13 mouse cellular contexts compared by ENCODE assay signal in the genomic region with DNA sequence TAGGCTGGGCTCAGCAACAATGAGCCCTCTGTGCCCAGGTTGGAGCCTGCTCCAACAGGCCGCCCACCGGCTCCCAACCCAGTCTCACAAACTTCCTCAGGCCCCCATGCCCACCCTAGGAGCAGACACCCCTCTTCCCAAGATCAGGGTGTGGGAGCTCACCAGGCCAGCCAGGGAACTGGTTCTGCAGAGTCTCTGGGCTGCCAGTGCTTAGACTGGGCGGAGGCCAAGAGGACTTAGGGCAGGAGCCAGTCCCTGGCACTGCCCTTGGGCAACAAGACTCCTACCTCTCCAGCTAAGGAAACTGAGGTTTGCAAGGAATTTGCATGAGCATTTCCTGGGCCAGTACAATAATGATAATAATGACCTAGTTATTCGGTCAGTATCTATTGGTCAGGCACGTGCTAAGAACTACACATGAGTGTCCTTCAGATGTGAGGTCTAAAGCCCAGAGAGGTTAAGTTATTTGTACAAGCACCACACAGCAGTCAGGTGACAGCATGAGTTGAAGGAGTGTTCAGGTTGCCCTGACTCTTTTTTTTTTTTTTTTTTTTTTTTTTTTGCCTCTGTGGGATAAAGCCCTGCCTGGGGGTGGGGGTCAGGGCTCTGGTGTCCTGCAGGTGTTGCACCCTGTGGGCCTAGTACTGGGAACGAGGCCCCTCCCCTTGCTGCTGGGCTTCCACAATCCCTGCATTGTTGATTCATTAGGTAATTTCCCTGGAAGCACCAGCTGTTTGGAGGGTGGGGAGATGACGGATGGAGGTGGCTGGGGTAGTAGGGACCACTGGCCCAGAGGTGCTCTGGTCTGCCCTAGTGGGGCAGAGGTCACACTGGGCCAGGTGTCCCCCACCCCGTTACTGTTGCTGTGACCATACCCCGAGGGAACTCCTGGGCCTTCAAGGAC. TPM values are rescaled to one million over a fixed set of nuclear protein-coding genes. Genes with fewer than 3 reads are reported as not detected.
DNase-seq lines count a peak whose midpoint lies in the region; ATAC-seq lines count a peak whose summit lies in the region.
"Had no signal": no experiment of that assay in that cellular context is flagged by ENCODE, and none has a peak within 500 bp of the region (broad histone marks: within the 10 kb centered on the region; RNA-seq: fewer than 3 reads in every experiment).

No protein-coding gene starts in this region.

- 47% methylated on average over 9 of the region's 9 CpGs for WGBS in forebrain, embryonic 11.5 days
- 49% methylated on average over 9 of the region's 9 CpGs for WGBS in forebrain, embryonic 13.5 days
- WGBS in midbrain, embryonic 10.5 days, result 55% methylated on average over 9 of the region's 9 CpGs
- WGBS in midbrain, embryonic 14.5 days, result 53% methylated on average over 9 of the region's 9 CpGs
- 53% methylated on average over 9 of the region's 9 CpGs for WGBS in limb, embryonic 10.5 days
- 56% methylated on average over 9 of the region's 9 CpGs for WGBS in stomach, embryonic 15.5 days

- 0 out of 2 replicates have a peak, but pooled peaks have one; percentile 9 for ATAC-seq in forebrain, embryonic 11.5 days (replicated peaks; ENCODE audit: low FRiP score)
- no peak; the same call in 1 of the 2 replicates for ATAC-seq in forebrain, embryonic 13.5 days
- no peak for ATAC-seq in midbrain, embryonic 14.5 days (ENCODE audit: low FRiP score, low TSS enrichment)
- ATAC-seq in stomach, embryonic 15.5 days (ENCODE audit: insufficient read depth, low FRiP score, low read depth), result peak; percentile 20; the same call in 1 of the 2 replicates
- ATAC-seq: Patski had no signal

- H3K4me3 ChIP-seq in forebrain, embryonic 11.5 days (ENCODE audit: low read depth, low read length), result no peak overlapping the region
- no peak overlapping the region for H3K4me3 ChIP-seq in forebrain, embryonic 13.5 days
- H3K4me3 ChIP-seq in midbrain, embryonic 10.5 days, result no peak overlapping the region
- H3K4me3 ChIP-seq in midbrain, embryonic 14.5 days (replicated peaks; ENCODE audit: low read depth, low read length), result no peak overlapping the region
- H3K4me3 ChIP-seq in limb, embryonic 10.5 days, result no peak overlapping the region
- no peak overlapping the region for H3K4me3 ChIP-seq in stomach, embryonic 15.5 days (replicated peaks)

- H3K9ac ChIP-seq in forebrain, embryonic 11.5 days (ENCODE audit: low read length), result no peak overlapping the region
- no peak overlapping the region for H3K9ac ChIP-seq in forebrain, embryonic 13.5 days
- no peak overlapping the region for H3K9ac ChIP-seq in midbrain, embryonic 14.5 days (replicated peaks; ENCODE audit: low read length)
- no peak overlapping the region for H3K9ac ChIP-seq in stomach, embryonic 15.5 days

- no peaks in the 10 kb centered on the region for H3K9me3 ChIP-seq in forebrain, embryonic 11.5 days (ENCODE audit: control insufficient read depth, low read length)
- H3K9me3 ChIP-seq in forebrain, embryonic 13.5 days (replicated peaks), result no peaks in the 10 kb centered on the region
- no peaks in the 10 kb centered on the region for H3K9me3 ChIP-seq in midbrain, embryonic 10.5 days (replicated peaks)
- H3K9me3 ChIP-seq in midbrain, embryonic 14.5 days (ENCODE audit: control insufficient read depth, low read length), result no peaks in the 10 kb centered on the region
- H3K9me3 ChIP-seq in limb, embryonic 10.5 days (replicated peaks), result no peaks in the 10 kb centered on the region
- no peaks in the 10 kb centered on the region for H3K9me3 ChIP-seq in stomach, embryonic 15.5 days

- no peak overlapping the region for H3K4me2 ChIP-seq in forebrain, embryonic 11.5 days (ENCODE audit: low read depth, low read length, severe bottlenecking)
- no peak overlapping the region for H3K4me2 ChIP-seq in forebrain, embryonic 13.5 days
- H3K4me2 ChIP-seq in midbrain, embryonic 14.5 days (ENCODE audit: low read length), result no peak overlapping the region
- no peak overlapping the region for H3K4me2 ChIP-seq in stomach, embryonic 15.5 days

- peaks cover 16% of the 10 kb centered on the region for H3K27me3 ChIP-seq in forebrain, embryonic 11.5 days (ENCODE audit: control insufficient read depth, insufficient read depth, low read length)
- H3K27me3 ChIP-seq in forebrain, embryonic 13.5 days, result peaks cover 62% of the 10 kb centered on the region
- H3K27me3 ChIP-seq in midbrain, embryonic 10.5 days (ENCODE audit: low read depth, poor library complexity, severe bottlenecking), result peaks cover 99% of the 10 kb centered on the region
- peaks cover 21% of the 10 kb centered on the region for H3K27me3 ChIP-seq in midbrain, embryonic 14.5 days (ENCODE audit: control insufficient read depth, insufficient read depth, low read length)
- peaks cover 5% of the 10 kb centered on the region; the same call in 1 of the 2 replicates for H3K27me3 ChIP-seq in limb, embryonic 10.5 days (ENCODE audit: low read depth, poor library complexity, severe bottlenecking)
- no peaks in the 10 kb centered on the region for H3K27me3 ChIP-seq in stomach, embryonic 15.5 days (replicated peaks)
- H3K27me3 ChIP-seq: Patski had no signal

- H3K36me3 ChIP-seq in forebrain, embryonic 11.5 days (ENCODE audit: control insufficient read depth, insufficient read depth, low read length), result no peaks in the 10 kb centered on the region
- H3K36me3 ChIP-seq in forebrain, embryonic 13.5 days (ENCODE audit: poor library complexity, severe bottlenecking), result no peaks in the 10 kb centered on the region
- H3K36me3 ChIP-seq in midbrain, embryonic 10.5 days, result no peaks in the 10 kb centered on the region
- no peaks in the 10 kb centered on the region for H3K36me3 ChIP-seq in midbrain, embryonic 14.5 days (ENCODE audit: control insufficient read depth, insufficient read depth, low read length)
- H3K36me3 ChIP-seq in limb, embryonic 10.5 days, result peaks cover 11% of the 10 kb centered on the region
- H3K36me3 ChIP-seq in stomach, embryonic 15.5 days, result no peaks in the 10 kb centered on the region

- H3K4me1 ChIP-seq in forebrain, embryonic 11.5 days (replicated peaks; ENCODE audit: control insufficient read depth, insufficient read depth, low read length), result peaks cover 20% of the 10 kb centered on the region
- peaks cover 28% of the 10 kb centered on the region for H3K4me1 ChIP-seq in forebrain, embryonic 13.5 days
- H3K4me1 ChIP-seq in midbrain, embryonic 10.5 days, result peaks cover 87% of the 10 kb centered on the region
- peaks cover 42% of the 10 kb centered on the region for H3K4me1 ChIP-seq in midbrain, embryonic 14.5 days (ENCODE audit: control insufficient read depth, insufficient read depth, low read length)
- H3K4me1 ChIP-seq in limb, embryonic 10.5 days, result peaks cover 83% of the 10 kb centered on the region
- H3K4me1 ChIP-seq in stomach, embryonic 15.5 days, result peaks cover 4% of the 10 kb centered on the region

- no peak for DNase-seq in forebrain, embryonic 11.5 days (ENCODE audit: low spot score)
- no peak for DNase-seq in midbrain, embryonic 10.5 days (ENCODE audit: low spot score)
- no peak for DNase-seq in midbrain, embryonic 14.5 days
- peak; percentile 63 for DNase-seq in limb, embryonic 10.5 days (ENCODE audit: low spot score)
- no peak for DNase-seq in frontal cortex, postnatal 36 days (ENCODE audit: low spot score in 2 of 2)
- DNase-seq in heart, adult 18-20 months, result no peak
- DNase-seq: adrenal gland, postnatal 36 days; cerebellum, adult 18-20 months; thymus, postnatal 14 days had no signal

- no peak overlapping the region for H3K27ac ChIP-seq in forebrain, embryonic 11.5 days (ENCODE audit: low read depth, low read length)
- H3K27ac ChIP-seq in forebrain, embryonic 13.5 days, result no peak overlapping the region
- H3K27ac ChIP-seq in midbrain, embryonic 10.5 days (replicated peaks), result peak overlapping the region; percentile 76; the same call in 1 of the 2 replicates
- H3K27ac ChIP-seq in midbrain, embryonic 14.5 days (replicated peaks; ENCODE audit: low read depth, low read length), result no peak overlapping the region
- H3K27ac ChIP-seq in limb, embryonic 10.5 days, result peak overlapping the region; percentile 83
- H3K27ac ChIP-seq in stomach, embryonic 15.5 days, result no peak overlapping the region

RNA-seq across cellular contexts. Expression of a gene that starts 45.9 kb away (rescaled TPM):
- polyA plus RNA-seq in forebrain, embryonic 11.5 days (2014; fragmentation: Nextera tagmentation; extraction: Ambion mirVana), result 1.0 and 1.6 TPM in 2 replicates
- 0.12 and 0.54 TPM in 2 replicates for polyA plus RNA-seq in forebrain, embryonic 13.5 days (2015; fragmentation: Nextera tagmentation; extraction: Ambion mirVana)
- 2.7 and 3.1 TPM in 2 replicates for polyA plus RNA-seq in midbrain, embryonic 10.5 days (2016; fragmentation: Nextera tagmentation; extraction: Ambion mirVana)
- 1.7 and 2.3 TPM in 2 replicates for polyA plus RNA-seq in midbrain, embryonic 14.5 days (2014; fragmentation: Nextera tagmentation; extraction: Ambion mirVana)
- polyA plus RNA-seq in limb, embryonic 10.5 days (2016; fragmentation: Nextera tagmentation; extraction: Ambion mirVana), result 11.0 and 13.9 TPM in 2 replicates
- 0.04 and 0.09 TPM in 2 replicates for polyA plus RNA-seq in stomach, embryonic 15.5 days (2015; fragmentation: Nextera tagmentation; extraction: Ambion mirVana)
- under 1 TPM in 1 of 2 experiments, not detected in 1; 0.05 TPM for total RNA-seq in heart, adult 18-20 months (2021)
- total RNA-seq: megakaryocyte progenitor cell, adult 5-6 weeks had no signal

Comparison
In these comparisons a context has a peak if more than half of its experiments do, and no peak if none do; other contexts are left out.
1. ATAC-seq: peak in forebrain, embryonic 11.5 days (single experiment) and stomach, embryonic 15.5 days (single experiment); none in forebrain, embryonic 13.5 days (single experiment) and midbrain, embryonic 14.5 days (single experiment).
2. H3K27ac ChIP-seq: peak in midbrain, embryonic 10.5 days (single experiment) and limb, embryonic 10.5 days (single experiment); none in forebrain, embryonic 11.5 days (single experiment), forebrain, embryonic 13.5 days (single experiment), midbrain, embryonic 14.5 days (single experiment) and stomach, embryonic 15.5 days (single experiment).